Mouse (Mus musculus) stomach, embryonic 16.5 days (tissue): ENCODE measurements around the gene Srgap2. TPM values are rescaled to one million over a fixed set of nuclear protein-coding genes. Genes with fewer than 3 reads are reported as not detected.

Experiments
- ATAC-seq: fragments of 200-750 bp; cut with Nextera tagmentation; 2 replicates; pipeline ENCODE4 v1.8.0; 2017; ENCODE audit warnings: moderate number of reproducible peaks, moderate TSS enrichment; ENCODE audit not compliant: insufficient read depth, low FRiP score
- H3K27ac ChIP-seq: fragments of 300-500 bp; sonication (generic); 2 replicates; pipeline ENCODE4 v1.5.1; 2014; ENCODE audit warnings: low read length
- H3K27me3 ChIP-seq: fragments of 300-500 bp; sonication (generic); 2 replicates; pipeline ENCODE4 v1.6.1; 2014; ENCODE audit warnings: low read length, control low read depth, mixed read lengths; ENCODE audit not compliant: control insufficient read depth, insufficient read depth
- H3K36me3 ChIP-seq: fragments of 300-500 bp; sonication (generic); 2 replicates; pipeline ENCODE4 v1.6.1; 2014; ENCODE audit warnings: low read length; ENCODE audit not compliant: control insufficient read depth, insufficient read depth
- H3K4me1 ChIP-seq: fragments of 300-500 bp; sonication (generic); 2 replicates; pipeline ENCODE4 v1.6.1; 2014; ENCODE audit warnings: low read length, control low read depth, mixed read lengths; ENCODE audit not compliant: control insufficient read depth, insufficient read depth
- H3K4me2 ChIP-seq: fragments of 300-500 bp; sonication (generic); 2 replicates; pipeline ENCODE4 v1.6.1; 2014; ENCODE audit warnings: low read depth, low read length, mixed read lengths
- H3K4me3 ChIP-seq: fragments of 300-500 bp; sonication (generic); replicated peaks from 2 replicates; pipeline ENCODE4 v1.5.1; 2014; ENCODE audit warnings: mild to moderate bottlenecking, low read length
- H3K9ac ChIP-seq: fragments of 300-500 bp; sonication (generic); 2 replicates; pipeline ENCODE4 v1.6.1; 2014; ENCODE audit warnings: low read length
- H3K9me3 ChIP-seq: fragments of 300-500 bp; sonication (generic); replicated peaks from 2 replicates; pipeline ENCODE4 v1.6.1; 2016; ENCODE audit warnings: low read length, control low read depth; ENCODE audit not compliant: control insufficient read depth
- WGBS: fragments of 180-500 bp; shearing (Covaris S2); extraction: QIAGEN DNeasy Blood & Tissue Kit; methylation state at CpG from one replicate; pipeline ENCODE4 v1.1.7; 2014; 5-methylcytosine and 5-hydroxymethylcytosine counted together
- polyA plus RNA-seq: library from polyadenylated mRNA; unstranded; fragments of >200 nt; fragmentation: Nextera tagmentation; extraction: Ambion mirVana; gene quantifications from 2 replicates; pipeline ENCODE4 v1.2.1, GENCODE M21; 2015

Gene Srgap2
- polyA plus RNA-seq, 1 experiment from 2014 or later = 14.2 TPM

DNA sequence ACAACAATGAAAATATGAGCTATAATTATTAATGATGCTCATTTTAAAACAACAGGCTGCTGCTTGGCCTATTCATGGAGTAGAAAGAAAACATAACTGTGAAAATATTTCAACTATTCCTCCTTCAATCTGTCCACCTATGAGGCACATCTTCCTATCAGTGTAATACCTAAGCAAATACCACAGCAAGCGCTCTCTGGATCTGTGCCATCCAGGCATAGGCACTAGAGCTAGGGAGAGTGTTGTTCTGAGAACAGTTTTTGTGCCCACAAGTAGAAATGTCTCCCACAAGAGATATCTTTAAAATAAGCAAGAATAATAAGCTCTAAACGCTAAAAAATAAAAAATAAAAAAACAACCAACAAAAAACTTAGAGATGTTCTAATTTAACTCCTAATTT, 14.0 kb downstream of the Srgap2 start:
- 84% methylated on average over 2 of the region's 2 CpGs for WGBS
- Histone ChIP-seq H3K4me2 (no peak overlapping the region), H3K36me3 (no peaks in the 10 kb centered on the region), H3K27ac (no peak overlapping the region), H3K9me3 (no peaks in the 10 kb centered on the region), H3K9ac (no peak overlapping the region), H3K27me3 (no peaks in the 10 kb centered on the region), H3K4me1 (no peaks in the 10 kb centered on the region), H3K4me3 (no peak overlapping the region)
- no peak for ATAC-seq

DNA sequence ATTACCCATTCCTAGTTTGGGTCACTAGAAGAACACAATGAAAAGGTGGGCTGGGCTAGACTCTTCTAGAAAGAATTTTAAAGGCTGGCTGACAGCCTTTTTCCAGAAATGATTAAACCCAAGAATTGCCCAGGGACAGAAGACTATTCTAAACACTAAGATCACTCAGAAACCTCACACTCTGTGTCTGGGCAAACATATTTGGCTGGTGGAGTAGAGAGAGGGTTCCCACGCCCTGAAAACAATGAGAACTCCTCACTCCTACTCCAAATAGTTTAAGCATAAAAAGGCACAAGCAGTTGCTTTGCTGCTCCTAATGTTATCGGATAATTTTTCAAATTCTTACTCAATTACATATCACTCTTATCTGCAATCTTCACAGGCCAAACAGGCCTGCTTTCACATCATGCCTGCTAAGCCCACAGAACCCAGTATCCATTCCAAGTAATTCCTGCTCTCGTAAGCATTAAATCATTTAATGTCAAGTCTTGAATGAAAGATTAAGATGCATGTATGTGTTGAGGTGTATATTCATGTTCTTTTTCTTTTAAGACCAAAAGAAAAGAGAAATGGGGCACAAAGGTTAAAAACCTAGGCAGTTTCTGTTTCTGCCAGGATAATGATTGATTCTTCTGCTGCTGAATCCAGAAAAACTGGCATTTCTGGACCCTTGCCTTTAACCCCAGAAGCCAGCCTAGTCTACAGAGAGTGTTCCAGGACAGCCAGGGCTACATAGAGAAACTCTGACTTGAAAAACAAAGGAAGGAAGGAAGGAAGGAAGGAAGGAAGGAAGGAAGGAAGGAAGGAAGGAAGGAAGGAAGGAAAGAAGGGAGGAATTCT, 15.3 kb downstream of the Srgap2 start:
- H3K9me3 ChIP-seq = no peaks in the 10 kb centered on the region
- H3K27ac ChIP-seq = peak overlapping the region; percentile 56; the same call in 1 of the 2 replicates
- H3K4me3 ChIP-seq = no peak overlapping the region
- no peaks in the 10 kb centered on the region for H3K36me3 ChIP-seq
- H3K27me3 ChIP-seq = no peaks in the 10 kb centered on the region
- WGBS = 53% methylated on average over 3 of the region's 3 CpGs
- H3K4me1 ChIP-seq = no peaks in the 10 kb centered on the region
- ATAC-seq = no peak
- H3K4me2 ChIP-seq = no peak overlapping the region
- H3K9ac ChIP-seq = no peak overlapping the region

DNA sequence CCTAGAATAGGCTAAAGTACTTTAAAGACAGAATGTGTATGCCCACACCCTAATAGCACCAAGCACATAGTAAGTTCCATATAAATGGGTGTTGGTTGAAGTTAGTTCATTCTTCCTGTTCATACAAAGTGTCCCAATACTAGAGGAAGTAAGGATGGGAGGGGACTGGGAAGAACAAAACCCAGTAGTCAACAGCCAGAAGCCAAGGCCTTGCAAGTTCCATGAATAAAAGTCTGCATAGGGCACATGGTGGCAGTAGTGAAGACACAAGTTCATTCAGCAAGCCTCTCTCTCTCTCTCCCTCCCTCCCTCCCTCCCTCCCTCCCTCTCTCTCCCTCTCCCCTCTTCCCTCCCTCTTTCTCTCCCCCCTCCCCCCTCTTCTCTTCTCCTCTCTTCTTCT, 16.0 kb downstream of the Srgap2 start:
- Histone ChIP-seq H3K36me3 (no peaks in the 10 kb centered on the region), H3K27ac (0 out of 2 replicates have a peak overlapping the region, but pooled peaks have one; percentile 4), H3K4me3 (no peak overlapping the region), H3K9me3 (no peaks in the 10 kb centered on the region), H3K9ac (no peak overlapping the region), H3K27me3 (no peaks in the 10 kb centered on the region), H3K4me1 (no peaks in the 10 kb centered on the region), H3K4me2 (no peak overlapping the region)
- ATAC-seq = no peak

DNA sequence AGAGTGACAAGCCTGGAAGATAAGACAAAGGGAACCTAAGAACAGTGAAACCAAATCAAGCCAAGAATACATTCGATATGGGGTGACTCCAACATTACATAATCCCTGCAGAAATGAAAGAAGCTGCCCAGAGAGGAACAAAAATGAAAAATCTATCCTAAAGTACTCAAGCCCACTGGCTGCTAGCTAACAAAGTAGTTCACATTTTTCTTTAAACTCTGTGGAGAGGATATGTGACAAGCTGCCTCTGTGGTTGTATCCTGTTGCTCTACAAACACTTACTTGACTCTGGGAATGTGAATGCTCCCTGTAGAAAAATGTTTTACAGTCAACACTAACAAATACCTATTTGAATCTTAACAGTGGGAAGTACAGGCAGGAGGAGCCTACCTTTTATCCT, 25.5 kb downstream of the Srgap2 start:
- no peaks in the 10 kb centered on the region for H3K27me3 ChIP-seq
- peak overlapping the region; percentile 66; the same call in 1 of the 2 replicates for H3K27ac ChIP-seq
- no peaks in the 10 kb centered on the region for H3K36me3 ChIP-seq
- no peak overlapping the region for H3K4me2 ChIP-seq
- 69% methylated on average over 1 of the region's 1 CpGs for WGBS
- peaks cover 6% of the 10 kb centered on the region; the same call in 1 of the 2 replicates for H3K4me1 ChIP-seq
- no peak overlapping the region for H3K4me3 ChIP-seq
- no peaks in the 10 kb centered on the region for H3K9me3 ChIP-seq
- no peak for ATAC-seq
- no peak overlapping the region for H3K9ac ChIP-seq

DNA sequence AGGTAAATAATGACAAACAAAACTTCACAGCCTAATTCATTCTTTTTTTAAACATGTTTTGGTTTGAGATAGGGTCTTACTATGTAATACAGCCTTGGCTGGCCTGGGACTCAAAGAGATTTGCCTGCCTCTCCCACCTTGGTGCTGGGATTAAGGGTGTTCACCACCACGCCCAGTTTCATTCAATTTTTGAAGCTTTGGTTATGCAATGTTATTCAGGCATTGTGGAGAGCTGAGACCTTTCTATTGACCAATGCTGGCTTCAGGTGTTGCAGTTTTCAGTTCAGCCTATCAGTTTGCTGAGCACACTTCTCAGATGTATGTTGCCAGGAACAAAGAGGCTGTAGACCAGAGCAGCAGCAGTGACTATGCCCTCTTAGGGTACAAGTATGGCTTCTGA, 28.9 kb downstream of the Srgap2 start:
- WGBS = 86% methylated on average over 1 of the region's 1 CpGs
- Histone ChIP-seq H3K9ac (no peak overlapping the region), H3K36me3 (no peaks in the 10 kb centered on the region), H3K4me3 (no peak overlapping the region), H3K9me3 (no peaks in the 10 kb centered on the region), H3K4me1 (peaks cover 13% of the 10 kb centered on the region), H3K4me2 (no peak overlapping the region), H3K27ac (no peak overlapping the region), H3K27me3 (no peaks in the 10 kb centered on the region)
- no peak for ATAC-seq

DNA sequence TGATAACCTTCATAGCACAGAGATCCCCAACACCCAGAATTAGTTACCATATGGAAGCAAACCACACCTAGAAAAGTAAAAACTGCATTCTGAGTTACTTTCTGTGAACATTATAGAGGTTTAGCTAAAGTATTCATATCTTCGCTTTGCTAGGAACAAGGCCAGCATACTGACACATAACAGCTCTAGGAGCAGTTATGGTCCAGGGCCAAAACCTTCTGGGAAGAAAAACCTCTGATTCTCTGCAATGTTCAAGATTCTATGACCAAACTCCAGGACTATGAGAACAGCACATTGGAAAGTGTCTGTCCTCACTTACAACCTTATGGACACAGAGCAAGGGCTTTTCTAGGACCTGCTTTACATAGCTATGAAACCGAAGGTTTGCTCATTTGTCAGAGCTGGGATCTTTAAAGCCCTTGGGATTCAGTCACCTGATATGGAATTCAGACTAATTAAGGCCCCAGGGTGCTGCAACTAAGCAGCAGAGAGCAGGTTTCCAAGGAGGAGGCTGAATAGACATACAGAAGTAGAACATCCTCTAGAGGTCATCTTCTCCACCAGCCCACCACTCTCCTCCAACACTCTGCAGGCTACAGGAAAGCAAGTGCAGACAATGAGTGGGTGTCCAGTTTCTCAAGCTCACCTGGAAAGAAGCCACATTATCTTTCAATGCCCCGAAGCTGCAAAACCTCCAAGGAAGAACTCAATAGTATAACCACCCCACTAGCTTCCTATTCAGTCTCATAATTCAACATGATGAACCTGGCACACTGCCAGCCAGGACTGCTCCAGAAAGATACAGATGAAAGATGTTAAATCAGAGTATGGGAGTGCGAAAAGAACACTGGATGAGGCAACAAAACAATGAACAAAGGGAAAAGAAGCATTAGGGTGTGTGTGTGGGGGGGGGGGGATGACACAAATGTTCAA, 32.9 kb downstream of the Srgap2 start:
- H3K9me3 ChIP-seq = no peaks in the 10 kb centered on the region
- H3K4me1 ChIP-seq = peaks cover 8% of the 10 kb centered on the region
- H3K36me3 ChIP-seq = no peaks in the 10 kb centered on the region
- no peak overlapping the region for H3K4me2 ChIP-seq
- no peak for ATAC-seq
- 65% methylated on average over 4 of the region's 4 CpGs for WGBS
- H3K9ac ChIP-seq = no peak overlapping the region
- H3K4me3 ChIP-seq = no peak overlapping the region
- no peaks in the 10 kb centered on the region for H3K27me3 ChIP-seq
- no peak overlapping the region; the same call in 1 of the 2 replicates for H3K27ac ChIP-seq

DNA sequence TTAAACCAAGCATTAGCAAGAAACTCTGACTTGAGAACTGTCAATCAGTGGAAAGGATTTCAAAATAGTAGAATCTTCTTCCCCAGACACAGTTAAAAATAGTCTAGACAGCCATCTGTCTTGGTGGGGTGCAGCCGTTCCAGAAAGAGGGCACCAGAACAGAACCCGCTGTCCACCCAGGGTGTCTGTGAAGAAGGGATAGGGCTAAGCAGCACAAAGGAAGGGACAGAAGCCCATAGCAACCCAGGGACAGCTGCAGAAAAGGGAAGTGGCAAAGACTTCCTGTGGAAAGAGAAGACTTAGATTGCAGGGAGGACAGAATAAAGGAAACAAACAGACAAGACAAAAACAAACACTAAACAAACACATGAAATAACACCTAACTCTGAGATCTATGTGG, 34.8 kb downstream of the Srgap2 start:
- Histone ChIP-seq H3K4me3 (no peak overlapping the region), H3K9me3 (no peaks in the 10 kb centered on the region), H3K9ac (no peak overlapping the region), H3K27me3 (no peaks in the 10 kb centered on the region), H3K27ac (no peak overlapping the region), H3K4me2 (no peak overlapping the region), H3K36me3 (no peaks in the 10 kb centered on the region), H3K4me1 (peaks cover 8% of the 10 kb centered on the region)
- no peak for ATAC-seq
- 67% methylated on average over 2 of the region's 2 CpGs for WGBS

DNA sequence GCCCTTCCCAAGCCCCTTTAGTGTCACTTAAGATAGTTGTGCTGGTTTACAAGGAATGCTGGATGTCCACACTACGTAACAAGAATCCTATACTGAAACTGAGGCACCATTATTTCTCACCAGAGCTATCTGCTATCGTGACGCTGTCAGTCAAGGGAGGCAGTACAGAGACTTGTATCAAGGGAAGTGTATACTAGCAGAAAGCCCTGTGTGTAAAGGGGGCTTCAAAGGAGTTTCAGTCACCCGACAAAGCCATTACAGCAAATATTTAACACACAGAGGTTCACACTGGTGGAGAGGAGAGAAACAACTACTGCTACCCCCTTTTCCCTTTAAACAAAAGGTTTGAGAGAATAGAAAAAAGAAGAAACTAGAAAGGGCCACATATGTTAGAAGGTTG, 35.6 kb downstream of the Srgap2 start:
- no peak overlapping the region for H3K4me3 ChIP-seq
- H3K27ac ChIP-seq = no peak overlapping the region
- H3K36me3 ChIP-seq = no peaks in the 10 kb centered on the region
- no peak for ATAC-seq
- H3K27me3 ChIP-seq = no peaks in the 10 kb centered on the region
- WGBS = 32% methylated on average over 4 of the region's 4 CpGs
- no peak overlapping the region for H3K9ac ChIP-seq
- no peaks in the 10 kb centered on the region for H3K9me3 ChIP-seq
- H3K4me2 ChIP-seq = no peak overlapping the region
- peaks cover 12% of the 10 kb centered on the region for H3K4me1 ChIP-seq

DNA sequence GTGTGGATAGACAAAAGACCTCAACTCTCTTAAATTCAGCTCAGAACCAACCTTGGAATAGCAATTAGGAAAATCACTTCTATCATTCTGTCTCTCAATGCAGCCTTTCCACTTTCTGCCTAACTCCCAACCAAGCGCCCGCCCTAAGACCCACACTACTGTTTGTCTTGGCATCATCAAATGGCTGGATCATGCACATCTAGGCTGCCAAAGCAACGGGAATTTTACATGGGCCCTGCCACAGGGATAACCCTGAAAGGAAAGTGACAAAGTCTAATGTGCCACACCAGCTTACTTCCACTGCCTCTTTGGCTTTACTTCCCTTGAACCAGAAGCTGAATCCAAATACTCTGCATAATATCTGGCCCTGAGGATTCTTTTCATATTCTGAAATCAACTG, 37.8 kb downstream of the Srgap2 start:
- WGBS = 87% methylated on average over 3 of the region's 3 CpGs
- Histone ChIP-seq H3K9me3 (no peaks in the 10 kb centered on the region), H3K27me3 (no peaks in the 10 kb centered on the region), H3K4me2 (no peak overlapping the region), H3K9ac (no peak overlapping the region), H3K27ac (no peak overlapping the region), H3K4me3 (no peak overlapping the region), H3K36me3 (no peaks in the 10 kb centered on the region), H3K4me1 (peaks cover 9% of the 10 kb centered on the region)
- no peak for ATAC-seq
